Mouse (Mus musculus) cerebellum, postnatal 25 days (tissue): ENCODE results near the gene Gm45837.

Source experiments
- DNase-seq, 2 experiments: peaks; one replicate each; pipeline ENCODE4 v3.0.0; 2021; ENCODE audit warnings: mixed read lengths in 2 of 2

The Gm45837 gene

GRCm38 (mm10) chr7:101465850-101466580, 55.3 kb downstream of the Gm45837 start:
- DNase-seq: no peak

GRCm38 (mm10) chr7:101466581-101467081, 55.9 kb downstream of the Gm45837 start:
- DNase-seq: no peak

DNA sequence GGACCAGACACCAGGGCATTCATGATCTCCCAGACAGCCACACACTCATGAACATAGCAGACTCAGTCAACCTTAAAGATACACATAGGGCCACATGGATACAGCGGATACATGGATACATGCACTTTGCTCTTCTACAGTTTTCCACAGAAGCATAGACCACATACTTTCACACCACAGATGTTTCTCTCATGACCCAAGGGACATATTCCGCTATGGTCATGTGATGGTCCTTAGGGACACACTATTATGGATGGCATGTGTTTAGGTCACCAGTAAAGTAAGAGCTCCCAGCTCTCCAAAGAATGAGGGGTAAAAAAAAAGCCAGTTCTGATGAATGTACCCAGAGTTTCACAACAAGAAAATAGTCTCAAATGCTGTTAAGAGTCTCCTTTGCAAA, 60.7 kb downstream of the Gm45837 start:
- DNase-seq: no peak

GRCm38 (mm10) chr7:101471968-101472480, 61.3 kb downstream of the Gm45837 start:
- no peak for DNase-seq

DNA sequence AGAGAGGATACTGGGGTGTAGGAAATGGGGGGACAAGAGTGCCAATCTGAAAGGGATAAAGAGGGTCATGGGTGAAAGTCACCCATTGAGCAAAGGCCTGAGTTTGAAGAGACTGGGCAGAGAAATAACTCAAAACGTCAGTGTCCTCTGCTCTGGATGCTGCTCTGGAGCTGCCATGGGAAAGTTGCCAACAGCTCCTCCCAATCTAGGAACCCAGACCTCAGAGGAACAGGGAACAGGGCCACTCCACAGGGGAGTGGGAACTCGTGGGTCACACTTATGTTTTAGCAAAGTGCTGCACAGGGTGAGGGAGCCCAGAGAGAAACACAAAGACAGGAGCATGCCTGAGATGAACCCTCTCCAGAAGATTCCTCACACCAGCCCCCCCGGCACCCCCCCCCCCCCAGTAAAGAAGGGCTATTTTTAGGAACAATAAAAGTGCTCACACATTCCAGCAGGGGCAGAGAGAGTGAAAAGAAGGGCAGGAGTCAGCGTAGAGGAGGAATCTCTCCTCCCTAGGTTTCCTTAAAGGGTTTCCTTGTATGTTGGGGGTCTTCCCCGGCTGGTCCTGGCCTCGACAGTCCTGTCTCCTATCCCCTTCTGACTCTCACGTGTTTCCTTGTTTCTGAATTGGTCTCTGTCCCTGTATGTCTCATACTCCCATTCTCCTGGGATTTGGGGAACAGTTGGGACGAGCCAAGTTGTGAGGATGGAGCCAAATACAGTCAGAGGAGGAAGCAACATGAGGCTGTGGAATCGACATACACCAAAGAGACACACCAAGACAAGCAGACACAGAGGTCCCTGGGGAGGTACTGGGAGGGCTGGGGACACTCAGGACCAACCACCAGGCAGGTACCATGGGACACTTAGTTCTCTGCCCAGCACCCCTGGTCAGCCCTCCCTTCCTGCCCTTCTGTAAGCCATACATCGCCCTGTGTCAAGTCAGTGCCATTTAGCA, 62.2 kb downstream of the Gm45837 start:
- no peak for DNase-seq

DNA sequence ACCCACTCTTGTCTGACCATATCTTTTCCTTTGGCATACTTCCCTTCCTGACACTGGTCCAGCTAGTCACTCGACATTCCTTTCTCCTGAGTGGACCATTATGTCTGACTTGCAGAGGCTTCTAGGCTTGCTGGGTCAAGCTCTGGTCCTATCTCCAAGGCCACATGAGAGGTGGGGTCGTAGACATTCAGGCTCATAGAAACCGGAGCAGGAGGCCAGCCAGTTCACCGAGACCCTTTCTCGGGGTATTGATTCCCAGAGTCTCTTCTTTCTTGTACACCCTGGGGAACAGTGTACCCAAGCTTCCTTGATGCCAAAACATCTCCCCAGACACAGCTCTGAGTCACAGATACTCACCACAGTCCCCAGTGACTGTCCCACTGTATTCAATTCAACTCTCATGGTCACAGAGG, 63.7 kb downstream of the Gm45837 start:
- DNase-seq: no peak

DNA sequence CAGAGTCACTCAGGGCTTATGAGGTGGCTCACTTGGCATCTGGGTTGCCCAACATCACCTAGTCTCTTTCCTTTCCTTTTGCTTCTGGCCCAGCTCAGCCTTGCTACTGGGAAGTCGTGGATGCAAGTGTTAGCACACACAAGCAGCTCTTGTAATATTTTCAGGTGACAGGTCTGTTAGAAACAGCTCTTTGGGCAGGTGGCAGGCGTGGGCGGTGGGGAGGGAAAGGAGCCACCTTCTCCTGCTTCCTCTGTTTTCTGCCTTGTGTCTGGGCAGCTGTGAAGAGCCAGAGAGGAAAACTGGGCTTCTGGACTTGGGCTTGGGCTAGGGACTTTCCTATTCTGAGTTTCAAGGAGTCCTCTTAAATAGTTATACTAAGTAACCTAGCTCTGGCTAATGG, 65.3 kb downstream of the Gm45837 start:
- no peak for DNase-seq

GRCm38 (mm10) chr7:101476493-101476892, 65.8 kb downstream of the Gm45837 start:
- no peak for DNase-seq

DNA sequence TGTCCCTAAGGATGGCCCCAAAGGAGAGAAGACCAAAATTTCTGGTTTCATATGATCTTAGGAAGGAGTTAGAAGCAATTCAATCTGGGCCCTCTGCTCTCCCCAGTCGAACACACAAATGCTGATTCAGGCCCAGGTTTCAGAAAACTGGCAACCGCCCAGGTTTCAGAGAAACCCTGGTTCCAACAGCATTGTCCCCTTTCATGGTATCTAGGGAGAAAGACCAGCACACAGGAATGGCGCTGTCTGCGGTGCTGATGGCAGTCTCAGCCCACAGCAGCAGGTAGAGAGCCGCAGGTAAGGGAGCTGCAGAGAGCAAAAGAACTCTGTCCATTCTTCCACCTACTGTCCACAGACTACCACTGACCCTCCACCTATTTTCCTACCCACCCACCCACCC, 66.5 kb downstream of the Gm45837 start:
- DNase-seq: no peak

DNA sequence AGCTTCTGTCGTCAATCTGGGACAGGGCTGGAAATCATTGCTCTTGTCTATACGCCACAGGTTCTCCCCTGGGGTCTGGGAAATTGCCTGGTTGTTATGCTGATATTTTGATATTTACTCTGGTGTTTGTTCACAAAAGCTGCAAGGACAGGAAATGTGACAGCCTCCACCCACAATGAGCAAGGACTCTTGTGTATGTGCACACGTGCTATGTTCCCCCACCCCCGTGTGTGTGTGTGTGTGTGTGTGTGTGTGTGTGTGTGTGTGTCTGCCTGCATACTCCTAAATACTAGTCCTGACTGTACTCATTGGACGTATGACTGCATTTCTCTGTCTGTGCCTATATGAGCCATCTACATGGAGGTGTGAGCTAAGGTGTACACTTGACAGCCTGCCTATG, 67.4 kb downstream of the Gm45837 start:
- no peak for DNase-seq

DNA sequence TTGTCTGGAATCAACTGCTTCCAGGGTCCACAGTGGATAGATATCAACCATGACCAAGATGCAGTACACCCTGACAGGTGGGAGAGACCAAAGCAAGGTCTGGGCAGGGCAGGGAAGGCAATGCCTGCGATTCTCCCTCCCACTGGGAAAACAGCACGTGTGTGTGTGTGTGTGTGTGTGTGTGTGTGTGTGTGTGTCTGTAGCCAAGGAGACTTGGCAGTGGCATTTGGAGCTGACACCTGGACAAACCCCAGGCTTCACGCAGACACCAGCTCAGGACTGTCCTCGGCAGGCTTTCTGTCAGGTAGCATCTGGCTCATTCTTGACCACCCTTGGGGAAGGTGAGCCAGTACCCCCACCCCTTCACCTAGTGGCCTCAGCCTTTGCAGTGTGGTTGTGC, 69.2 kb downstream of the Gm45837 start:
- DNase-seq: peak in 1 of 2 experiments; percentile 45

- no peak for DNase-seq
Observed at GRCm38 (mm10) chr7:101480671-101481070, 70.0 kb downstream of the Gm45837 start.

GRCm38 (mm10) chr7:101481872-101482498, 71.3 kb downstream of the Gm45837 start:
- DNase-seq: no peak

GRCm38 (mm10) chr7:101482499-101483081, 71.9 kb downstream of the Gm45837 start:
- no peak for DNase-seq

GRCm38 (mm10) chr7:101483498-101484115, 72.9 kb downstream of the Gm45837 start:
- DNase-seq: no peak

GRCm38 (mm10) chr7:101487102-101487501, 76.4 kb downstream of the Gm45837 start:
- DNase-seq: no peak

DNA sequence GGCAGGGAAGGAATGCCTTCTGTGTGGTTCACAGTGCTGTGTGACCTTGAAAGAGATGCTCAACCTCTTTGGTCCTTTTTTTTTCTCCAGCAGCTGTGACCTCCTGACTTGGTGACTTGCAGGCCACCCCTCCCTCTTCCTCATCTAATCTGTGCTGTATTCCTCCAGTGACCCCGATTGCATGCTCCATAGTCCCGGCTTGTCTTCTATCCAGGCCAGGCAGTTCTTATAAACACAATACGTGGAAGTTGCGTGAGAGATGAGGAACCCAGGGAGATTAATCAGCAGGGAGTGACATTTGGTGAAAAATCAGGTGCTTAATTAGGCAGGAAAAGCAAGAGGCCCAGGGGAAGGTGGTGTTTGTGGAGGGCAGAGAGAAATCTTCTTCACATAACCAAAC, 80.3 kb downstream of the Gm45837 start:
- no peak for DNase-seq

- DNase-seq: no peak
Observed at GRCm38 (mm10) chr7:101498385-101498784, 87.7 kb downstream of the Gm45837 start.

- DNase-seq: no peak
Observed at GRCm38 (mm10) chr7:101499251-101499650, 88.6 kb downstream of the Gm45837 start.

DNA sequence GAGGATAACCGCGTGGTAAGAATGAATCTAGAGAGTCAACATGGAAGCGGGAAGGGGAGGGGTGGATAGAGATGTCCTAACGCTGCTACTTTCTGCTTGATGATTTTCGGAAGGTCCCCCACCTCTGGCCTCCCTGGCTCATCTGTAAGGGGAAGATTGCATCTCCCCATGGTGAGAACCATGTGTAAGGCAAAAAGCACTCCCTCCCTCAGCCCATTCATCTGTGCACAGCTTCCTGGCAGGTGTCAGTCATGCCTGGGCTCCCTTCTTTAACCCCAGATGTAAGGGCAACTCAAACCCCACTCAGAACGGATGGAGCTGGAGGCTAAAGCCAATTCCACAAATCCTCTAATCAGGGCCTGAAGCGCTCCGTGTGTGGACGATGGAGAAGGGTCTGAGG, 89.0 kb downstream of the Gm45837 start:
- DNase-seq: no peak

DNA sequence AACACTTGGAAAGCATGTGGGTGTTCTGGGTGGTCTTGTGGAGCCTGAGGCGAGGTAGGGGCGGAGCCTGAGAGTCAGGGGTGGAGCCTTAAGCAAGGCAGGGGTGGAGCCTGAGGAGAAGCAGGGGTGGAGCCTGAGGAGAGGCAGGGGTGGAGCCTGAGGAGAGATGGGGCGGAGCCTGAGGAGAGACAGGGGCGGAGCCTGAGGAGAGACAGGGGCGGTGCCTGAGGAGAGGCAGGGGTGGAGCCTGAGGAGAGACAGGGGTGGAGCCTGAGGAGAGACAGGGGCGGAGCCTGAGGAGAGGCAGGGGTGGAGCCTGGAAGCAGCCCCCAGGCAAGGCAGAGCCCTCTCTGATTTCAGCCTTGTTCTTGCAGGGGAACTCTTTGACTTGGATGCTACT, 90.5 kb downstream of the Gm45837 start:
- DNase-seq: no peak

- no peak for DNase-seq
Observed at GRCm38 (mm10) chr7:101501675-101502074, 91.0 kb downstream of the Gm45837 start.
